Mouse (Mus musculus) thymus, adult 2 months (tissue): ENCODE results near the gene Cfap97d1.
A peak's percentile ranks its signal among the peaks of the same experiment; 100 is the strongest.

Experiments
- CTCF ChIP-seq: fragments of 200-500 bp; IDR thresholded peaks from 2 replicates; pipeline ENCODE4 v1.5.1; 2012; ENCODE audit warnings: mild to moderate bottlenecking, control low read depth, low read length, moderate library complexity, borderline replicate concordance; ENCODE audit not compliant: control insufficient read depth, poor library complexity, insufficient read depth; ENCODE audit errors: extremely low read depth
- POLR2A ChIP-seq: fragments of 200-500 bp; IDR thresholded peaks from 2 replicates; pipeline ENCODE4 v1.6.1; 2012; ENCODE audit warnings: mild to moderate bottlenecking, low read length, control low read depth, moderate library complexity; ENCODE audit not compliant: control insufficient read depth, poor library complexity, insufficient read depth; ENCODE audit errors: extremely low read depth

DNA sequence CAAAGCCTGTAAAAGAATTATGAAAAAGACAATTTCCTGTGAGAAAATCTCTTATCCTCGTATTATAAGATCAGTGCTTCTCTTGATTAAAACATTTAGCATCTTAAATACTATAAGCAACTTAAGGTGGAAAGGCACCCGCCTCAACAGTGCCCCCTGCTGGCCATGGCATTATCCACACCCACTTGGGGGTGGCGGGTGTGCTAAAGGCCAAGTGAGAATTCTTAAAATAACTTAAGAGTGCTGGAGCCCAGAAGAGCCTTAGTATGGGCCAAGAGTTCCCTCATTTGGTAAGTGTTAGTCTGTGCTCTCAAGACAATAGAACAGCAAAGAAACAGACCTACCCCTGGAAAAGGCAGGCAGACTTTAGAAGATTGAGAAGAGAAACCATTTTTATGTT lies 12.7 kb upstream of the Cfap97d1 start:
- TF ChIP-seq CTCF (peak; percentile 62; the same call in 1 of the 2 replicates), POLR2A (no peak)
